Mouse (Mus musculus) neural tube, embryonic 13.5 days (tissue): ENCODE results near the gene Mavs. TPM values are rescaled to one million over a fixed set of nuclear protein-coding genes. Genes with fewer than 3 reads are reported as not detected.
"Not testable (repeated sequence)": the region's sequence is repeated elsewhere in the genome, so short reads cannot be mapped to it uniquely, and the experiment has no call there.

ENCODE experiments used
- ATAC-seq: fragments of 200-750 bp; cut with Nextera tagmentation; 2 replicates; pipeline ENCODE4 v1.8.0; 2017; ENCODE audit warnings: low read depth, mild to moderate bottlenecking, moderate TSS enrichment, moderate library complexity
- H3K27ac ChIP-seq: fragments of 300-500 bp; sonication (generic); replicated peaks from 2 replicates; pipeline ENCODE4 v1.5.1; 2015; ENCODE audit warnings: moderate library complexity, mild to moderate bottlenecking, inconsistent platforms
- H3K27me3 ChIP-seq: fragments of 300-500 bp; sonication (generic); 2 replicates; pipeline ENCODE4 v1.6.1; 2015; ENCODE audit warnings: mild to moderate bottlenecking, inconsistent platforms
- H3K36me3 ChIP-seq: fragments of 300-500 bp; sonication (generic); 2 replicates; pipeline ENCODE4 v1.6.1; 2015; ENCODE audit warnings: mild to moderate bottlenecking, inconsistent platforms
- H3K4me1 ChIP-seq: fragments of 300-500 bp; sonication (generic); replicated peaks from 2 replicates; pipeline ENCODE4 v1.6.1; 2015; ENCODE audit warnings: inconsistent platforms
- H3K4me2 ChIP-seq: fragments of 300-500 bp; sonication (generic); 2 replicates; pipeline ENCODE4 v1.6.1; 2015; ENCODE audit warnings: inconsistent platforms, mild to moderate bottlenecking, moderate library complexity
- H3K4me3 ChIP-seq: fragments of 300-500 bp; sonication (generic); 2 replicates; pipeline ENCODE4 v1.5.1; 2015; ENCODE audit warnings: mild to moderate bottlenecking, inconsistent platforms
- H3K9ac ChIP-seq: fragments of 300-500 bp; sonication (generic); 2 replicates; pipeline ENCODE4 v1.6.1; 2015; ENCODE audit warnings: moderate library complexity, mild to moderate bottlenecking, inconsistent platforms
- H3K9me3 ChIP-seq: fragments of 300-500 bp; sonication (generic); 2 replicates; pipeline ENCODE4 v1.6.1; 2016; ENCODE audit warnings: inconsistent platforms
- WGBS: fragments of 180-500 bp; shearing (Covaris S2); methylation state at CpG from one replicate; pipeline ENCODE4 v1.1.7; 2015; 5-methylcytosine and 5-hydroxymethylcytosine counted together
- polyA plus RNA-seq: library from polyadenylated mRNA; unstranded; fragments of >200 nt; fragmentation: Nextera tagmentation; extraction: Ambion mirVana; gene quantifications from 2 replicates; pipeline ENCODE4 v1.2.1, GENCODE M21; 2015

The Mavs gene
- polyA plus RNA-seq, 1 experiment from 2014 or later = 7.0 TPM

- no peak overlapping the region for H3K4me3 ChIP-seq
- H3K4me2 ChIP-seq = no peak overlapping the region
- H3K9me3 ChIP-seq = no peaks in the 10 kb centered on the region
- H3K4me1 ChIP-seq = peaks cover 7% of the 10 kb centered on the region
- 84% methylated on average over 7 of the region's 7 CpGs for WGBS
- peaks cover 18% of the 10 kb centered on the region for H3K36me3 ChIP-seq
- no peak for ATAC-seq
- H3K27me3 ChIP-seq = no peaks in the 10 kb centered on the region
- no peak overlapping the region for H3K9ac ChIP-seq
- H3K27ac ChIP-seq = no peak overlapping the region
Measured at GRCm38 (mm10) chr2:131215941-131216858, 17.7 kb upstream of the Mavs start.

GRCm38 (mm10) chr2:131220030-131220429, 13.8 kb upstream of the Mavs start:
- WGBS = 84% methylated on average over 4 of the region's 4 CpGs
- Histone ChIP-seq H3K4me1 (no peaks in the 10 kb centered on the region), H3K36me3 (no peaks in the 10 kb centered on the region)

GRCm38 (mm10) chr2:131221853-131222515, 11.9 kb upstream of the Mavs start:
- no peaks in the 10 kb centered on the region for H3K4me1 ChIP-seq
- ATAC-seq = no peak

More at GRCm38 (mm10) chr2:131220030-131220429, 13.8 kb upstream of the Mavs start:
- ATAC-seq = no peak
- no peak overlapping the region for H3K27ac ChIP-seq
- no peaks in the 10 kb centered on the region for H3K9me3 ChIP-seq
- H3K27me3 ChIP-seq = no peaks in the 10 kb centered on the region
- H3K4me3 ChIP-seq = no peak overlapping the region
- H3K9ac ChIP-seq = no peak overlapping the region
- H3K4me2 ChIP-seq = no peak overlapping the region

GRCm38 (mm10) chr2:131222562-131222961, 11.3 kb upstream of the Mavs start:
- no peak overlapping the region for H3K4me2 ChIP-seq
- H3K4me3 ChIP-seq = no peak overlapping the region
- 65% methylated on average over 5 of the region's 5 CpGs for WGBS
- H3K36me3 ChIP-seq = no peaks in the 10 kb centered on the region
- no peak overlapping the region for H3K9ac ChIP-seq
- H3K27ac ChIP-seq = no peak overlapping the region
- H3K27me3 ChIP-seq = no peaks in the 10 kb centered on the region
- ATAC-seq = no peak
- H3K4me1 ChIP-seq = no peaks in the 10 kb centered on the region
- no peaks in the 10 kb centered on the region for H3K9me3 ChIP-seq

More at GRCm38 (mm10) chr2:131221853-131222515, 11.9 kb upstream of the Mavs start:
- Histone ChIP-seq H3K4me2 (no peak overlapping the region), H3K9ac (no peak overlapping the region), H3K36me3 (no peaks in the 10 kb centered on the region), H3K4me3 (no peak overlapping the region), H3K27me3 (no peaks in the 10 kb centered on the region), H3K27ac (no peak overlapping the region), H3K9me3 (no peaks in the 10 kb centered on the region)
- WGBS = 81% methylated on average over 3 of the region's 3 CpGs

GRCm38 (mm10) chr2:131223569-131223968, 10.3 kb upstream of the Mavs start:
- Histone ChIP-seq H3K9ac (no peak overlapping the region), H3K4me1 (no peaks in the 10 kb centered on the region), H3K4me3 (no peak overlapping the region), H3K36me3 (no peaks in the 10 kb centered on the region), H3K27ac (no peak overlapping the region), H3K27me3 (no peaks in the 10 kb centered on the region), H3K4me2 (no peak overlapping the region), H3K9me3 (no peaks in the 10 kb centered on the region)
- 76% methylated on average over 1 of the region's 1 CpGs for WGBS
- ATAC-seq = no peak

GRCm38 (mm10) chr2:131225178-131225577, 8.7 kb upstream of the Mavs start:
- H3K4me2 ChIP-seq = no peak overlapping the region
- no peak overlapping the region for H3K9ac ChIP-seq
- H3K36me3 ChIP-seq = no peaks in the 10 kb centered on the region
- WGBS = 79% methylated on average over 6 of the region's 6 CpGs
- H3K27ac ChIP-seq = no peak overlapping the region
- no peaks in the 10 kb centered on the region for H3K4me1 ChIP-seq
- H3K9me3 ChIP-seq = no peaks in the 10 kb centered on the region
- ATAC-seq = no peak
- no peak overlapping the region for H3K4me3 ChIP-seq
- H3K27me3 ChIP-seq = no peaks in the 10 kb centered on the region

- 82% methylated on average over 2 of the region's 2 CpGs for WGBS
- not testable (repeated sequence) for H3K4me2 ChIP-seq, H3K9me3 ChIP-seq, H3K4me1 ChIP-seq, H3K27me3 ChIP-seq, H3K9ac ChIP-seq, H3K27ac ChIP-seq, H3K36me3 ChIP-seq, H3K4me3 ChIP-seq, ATAC-seq
Measured at GRCm38 (mm10) chr2:131226669-131227068, 7.2 kb upstream of the Mavs start.

- H3K9ac ChIP-seq = no peak overlapping the region
- H3K4me1 ChIP-seq = no peaks in the 10 kb centered on the region
- no peak overlapping the region for H3K4me2 ChIP-seq
- H3K4me3 ChIP-seq = no peak overlapping the region
- ATAC-seq = no peak
- H3K27ac ChIP-seq = no peak overlapping the region
- no peaks in the 10 kb centered on the region for H3K36me3 ChIP-seq
- H3K9me3 ChIP-seq = no peaks in the 10 kb centered on the region
- 86% methylated on average over 3 of the region's 3 CpGs for WGBS
- H3K27me3 ChIP-seq = no peaks in the 10 kb centered on the region
Measured at GRCm38 (mm10) chr2:131227243-131227642, 6.6 kb upstream of the Mavs start.

- Histone ChIP-seq H3K4me3 (no peak overlapping the region), H3K27ac (no peak overlapping the region), H3K4me2 (no peak overlapping the region), H3K27me3 (no peaks in the 10 kb centered on the region), H3K9ac (no peak overlapping the region), H3K36me3 (no peaks in the 10 kb centered on the region), H3K9me3 (no peaks in the 10 kb centered on the region), H3K4me1 (peaks cover 19% of the 10 kb centered on the region)
- WGBS = 70% methylated on average over 2 of the region's 2 CpGs
- ATAC-seq = no peak
Measured at GRCm38 (mm10) chr2:131232558-131232957, 1.3 kb upstream of the Mavs start.

GRCm38 (mm10) chr2:131234127-131234650, 326 bp downstream of the Mavs start:
- ATAC-seq = peak; percentile 42
- peak overlapping the region; percentile 49 for H3K4me3 ChIP-seq
- H3K9ac ChIP-seq = peak overlapping the region; percentile 65
- H3K27ac ChIP-seq = no peak overlapping the region
- WGBS = 13% methylated on average over 28 of the region's 28 CpGs
- H3K4me2 ChIP-seq = peak overlapping the region; percentile 72
- H3K9me3 ChIP-seq = no peaks in the 10 kb centered on the region
- no peaks in the 10 kb centered on the region for H3K36me3 ChIP-seq
- H3K4me1 ChIP-seq = peaks cover 19% of the 10 kb centered on the region
- H3K27me3 ChIP-seq = no peaks in the 10 kb centered on the region

GRCm38 (mm10) chr2:131234970-131235635, 1.2 kb downstream of the Mavs start:
- ATAC-seq = no peak
- Histone ChIP-seq H3K36me3 (no peaks in the 10 kb centered on the region), H3K27me3 (no peaks in the 10 kb centered on the region), H3K9me3 (no peaks in the 10 kb centered on the region), H3K4me3 (no peak overlapping the region), H3K4me1 (peaks cover 19% of the 10 kb centered on the region), H3K4me2 (peak overlapping the region; percentile 72), H3K9ac (peak overlapping the region; percentile 65; the same call in 1 of the 2 replicates), H3K27ac (no peak overlapping the region)
- WGBS = 80% methylated on average over 7 of the region's 7 CpGs

GRCm38 (mm10) chr2:131242180-131242579, 8.3 kb downstream of the Mavs start:
- Histone ChIP-seq H3K27me3 (no peaks in the 10 kb centered on the region), H3K9ac (no peak overlapping the region), H3K36me3 (peaks cover 42% of the 10 kb centered on the region), H3K27ac (no peak overlapping the region), H3K9me3 (no peaks in the 10 kb centered on the region), H3K4me1 (no peaks in the 10 kb centered on the region), H3K4me2 (no peak overlapping the region), H3K4me3 (no peak overlapping the region)
- no peak for ATAC-seq
